Mouse (Mus musculus) liver, embryonic 11.5 days (tissue): ENCODE results near the gene Nxnl2. TPM values are rescaled to one million over a fixed set of nuclear protein-coding genes. Genes with fewer than 3 reads are reported as not detected.
A peak's percentile ranks its signal among the peaks of the same experiment; 100 is the strongest.

ENCODE experiments used
- ATAC-seq: fragments of 200-750 bp; cut with Nextera tagmentation; replicated peaks from 2 replicates; pipeline ENCODE4 v1.8.0; 2017; ENCODE audit warnings: moderate number of reproducible peaks, mild to moderate bottlenecking, moderate TSS enrichment, moderate library complexity; ENCODE audit not compliant: low FRiP score
- DNase-seq: peaks from one replicate; pipeline ENCODE4 v3.0.0-alpha.2; 2017; ENCODE audit warnings: low spot score
- H3K27ac ChIP-seq: fragments of 300-500 bp; sonication (generic); 2 replicates; pipeline ENCODE4 v1.5.1; 2014; ENCODE audit warnings: mild to moderate bottlenecking, low read depth, low read length, control low read depth
- H3K27me3 ChIP-seq: fragments of 300-500 bp; sonication (generic); replicated peaks from 2 replicates; pipeline ENCODE4 v1.6.1; 2014; ENCODE audit warnings: low read length, mixed read lengths; ENCODE audit not compliant: control insufficient read depth, insufficient read depth
- H3K36me3 ChIP-seq: fragments of 300-500 bp; sonication (generic); 2 replicates; pipeline ENCODE4 v1.6.1; 2014; ENCODE audit warnings: mild to moderate bottlenecking, low read length, moderate library complexity, mixed read lengths; ENCODE audit not compliant: control insufficient read depth, insufficient read depth
- H3K4me1 ChIP-seq: fragments of 300-500 bp; sonication (generic); replicated peaks from 2 replicates; pipeline ENCODE4 v1.6.1; 2014; ENCODE audit warnings: low read length, mixed read lengths; ENCODE audit not compliant: control insufficient read depth, insufficient read depth
- H3K4me2 ChIP-seq: fragments of 300-500 bp; sonication (generic); 2 replicates; pipeline ENCODE4 v1.6.1; 2014; ENCODE audit warnings: mild to moderate bottlenecking, control low read depth, moderate library complexity
- H3K4me3 ChIP-seq: fragments of 300-500 bp; sonication (generic); 2 replicates; pipeline ENCODE4 v1.5.1; 2014; ENCODE audit warnings: low read depth, low read length, control low read depth
- H3K9ac ChIP-seq: fragments of 300-500 bp; sonication (generic); 2 replicates; pipeline ENCODE4 v1.6.1; 2014; ENCODE audit warnings: low read depth, low read length, control low read depth
- H3K9me3 ChIP-seq: fragments of 300-500 bp; sonication (generic); 2 replicates; pipeline ENCODE4 v1.6.1; 2016; ENCODE audit warnings: low read length, inconsistent platforms, mixed read lengths; ENCODE audit not compliant: control insufficient read depth
- WGBS: fragments of 180-500 bp; shearing (Covaris S2); extraction: QIAGEN DNeasy Blood & Tissue Kit; methylation state at CpG from one replicate; pipeline ENCODE4 v1.1.7; 2014; 5-methylcytosine and 5-hydroxymethylcytosine counted together
- polyA plus RNA-seq: library from polyadenylated mRNA; unstranded; fragments of >200 nt; fragmentation: Nextera tagmentation; extraction: Ambion mirVana; gene quantifications from 2 replicates; pipeline ENCODE4 v1.2.1, GENCODE M21; 2014

The Nxnl2 gene
- polyA plus RNA-seq, 1 experiment from 2014 or later: 0.43 TPM

- 71% methylated on average over 2 of the region's 2 CpGs for WGBS
- Histone ChIP-seq H3K27ac (no peak overlapping the region), H3K36me3 (peaks cover 9% of the 10 kb centered on the region; the same call in 1 of the 2 replicates), H3K4me3 (no peak overlapping the region), H3K4me1 (peaks cover 3% of the 10 kb centered on the region; the same call in 1 of the 2 replicates), H3K9me3 (no peaks in the 10 kb centered on the region), H3K9ac (no peak overlapping the region), H3K27me3 (no peaks in the 10 kb centered on the region), H3K4me2 (no peak overlapping the region)
- DNase-seq (no peak), ATAC-seq (no peak)
These were observed 33.7 kb upstream of the Nxnl2 start for GRCm38 (mm10) chr13:51136996-51137701.

- Histone ChIP-seq H3K27me3 (no peaks in the 10 kb centered on the region), H3K4me2 (no peak overlapping the region), H3K36me3 (peaks cover 9% of the 10 kb centered on the region; the same call in 1 of the 2 replicates), H3K9ac (no peak overlapping the region), H3K4me1 (peaks cover 3% of the 10 kb centered on the region; the same call in 1 of the 2 replicates), H3K9me3 (no peaks in the 10 kb centered on the region), H3K4me3 (no peak overlapping the region), H3K27ac (no peak overlapping the region)
- no peak for DNase-seq
- no peak for ATAC-seq
These were observed 33.2 kb upstream of the Nxnl2 start for GRCm38 (mm10) chr13:51137702-51138031.

DNA sequence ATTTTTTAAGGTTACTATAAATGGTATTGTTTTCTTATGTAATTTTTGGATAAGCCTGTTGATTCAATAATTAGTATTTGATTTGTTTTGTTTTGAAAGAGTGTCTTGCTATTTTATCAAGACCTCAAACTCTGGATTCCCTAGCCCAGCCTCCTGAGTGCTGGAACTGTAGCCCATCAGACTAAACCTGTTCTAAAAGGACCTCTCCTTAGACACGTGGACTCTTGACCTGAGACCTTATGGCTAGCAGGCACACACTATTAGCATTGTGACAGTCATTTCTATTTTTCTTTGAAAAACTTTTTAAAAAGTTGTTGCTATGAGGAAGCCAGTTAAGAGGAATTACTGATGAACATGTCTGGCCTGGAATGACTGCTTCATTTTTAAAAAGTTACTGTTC lies 23.7 kb upstream of the Nxnl2 start:
- WGBS: 71% methylated on average over 1 of the region's 1 CpGs
- Histone ChIP-seq H3K9me3 (no peaks in the 10 kb centered on the region), H3K27me3 (no peaks in the 10 kb centered on the region), H3K4me2 (no peak overlapping the region), H3K4me3 (no peak overlapping the region), H3K36me3 (peaks cover 10% of the 10 kb centered on the region; the same call in 1 of the 2 replicates), H3K4me1 (no peaks in the 10 kb centered on the region), H3K27ac (no peak overlapping the region), H3K9ac (no peak overlapping the region)
- no peak for ATAC-seq
- no peak for DNase-seq

DNA sequence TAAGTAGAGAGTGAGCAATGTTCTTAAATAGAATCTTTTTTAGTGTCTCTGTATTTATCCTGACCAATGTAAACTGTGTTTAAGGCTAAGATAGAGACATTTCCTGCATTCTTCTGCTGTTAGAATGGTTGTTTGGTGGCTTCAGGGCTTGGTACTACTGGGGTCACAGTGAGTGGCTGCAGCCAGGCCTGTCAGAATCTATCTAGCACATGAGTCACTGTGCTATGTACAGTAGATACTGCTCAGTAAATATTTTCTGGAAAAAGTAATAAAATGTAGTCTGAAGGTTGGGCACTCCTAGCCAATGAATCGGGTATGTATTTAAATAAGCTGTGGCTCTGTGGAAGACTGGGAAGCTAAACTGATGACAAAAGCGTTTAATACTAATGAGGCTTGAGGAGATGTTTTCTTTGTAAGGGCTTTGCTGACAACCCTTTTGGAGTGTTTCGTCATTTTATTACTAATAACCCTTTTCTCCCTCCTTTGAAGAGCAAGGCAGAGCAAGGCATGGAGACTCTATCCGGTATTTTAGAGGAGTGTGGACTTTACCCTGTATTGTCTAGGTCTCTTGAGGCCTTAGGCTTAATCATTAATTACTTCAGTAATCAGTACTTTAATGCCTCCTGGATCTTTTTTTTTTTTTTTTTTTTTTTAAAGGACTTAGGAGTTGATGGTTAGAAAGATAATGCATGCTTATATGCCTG lies 17.7 kb upstream of the Nxnl2 start:
- Histone ChIP-seq H3K27ac (no peak overlapping the region; the same call in 1 of the 2 replicates), H3K27me3 (no peaks in the 10 kb centered on the region), H3K4me1 (no peaks in the 10 kb centered on the region), H3K36me3 (peaks cover 9% of the 10 kb centered on the region; the same call in 1 of the 2 replicates), H3K4me3 (no peak overlapping the region), H3K4me2 (no peak overlapping the region), H3K9ac (no peak overlapping the region), H3K9me3 (no peaks in the 10 kb centered on the region)
- peak; percentile 45; the same call in 1 of the 2 replicates for ATAC-seq
- 79% methylated on average over 4 of the region's 4 CpGs for WGBS
- no peak for DNase-seq

DNA sequence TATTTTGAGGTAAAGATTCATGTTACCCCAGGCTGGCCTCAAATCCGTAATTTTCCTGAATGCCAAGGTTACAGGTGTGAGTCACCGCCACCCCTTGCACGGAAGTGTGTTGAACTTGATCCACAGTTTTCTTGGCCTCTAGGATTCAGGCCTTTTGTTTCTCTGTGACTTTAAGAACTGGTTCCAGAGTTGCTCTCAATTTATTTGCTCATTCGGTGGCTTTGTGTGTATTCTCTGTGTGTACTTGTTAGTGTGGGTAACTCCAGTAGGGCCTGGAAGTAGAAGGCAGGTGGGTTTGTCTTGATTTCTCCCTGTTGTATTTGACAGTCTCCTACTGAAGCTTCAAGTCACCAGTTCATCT lies 17.2 kb upstream of the Nxnl2 start:
- no peaks in the 10 kb centered on the region for H3K4me1 ChIP-seq
- H3K36me3 ChIP-seq: peaks cover 9% of the 10 kb centered on the region; the same call in 1 of the 2 replicates
- 85% methylated on average over 4 of the region's 4 CpGs for WGBS
- no peaks in the 10 kb centered on the region for H3K27me3 ChIP-seq
- H3K9ac ChIP-seq: no peak overlapping the region
- no peak for DNase-seq
- H3K4me2 ChIP-seq: no peak overlapping the region
- H3K9me3 ChIP-seq: no peaks in the 10 kb centered on the region
- ATAC-seq: 0 out of 2 replicates have a peak, but pooled peaks have one; percentile 23
- no peak overlapping the region for H3K4me3 ChIP-seq
- no peak overlapping the region; the same call in 1 of the 2 replicates for H3K27ac ChIP-seq

- Histone ChIP-seq H3K27me3 (no peaks in the 10 kb centered on the region), H3K4me1 (no peaks in the 10 kb centered on the region), H3K4me2 (no peak overlapping the region), H3K27ac (no peak overlapping the region), H3K9ac (no peak overlapping the region), H3K9me3 (no peaks in the 10 kb centered on the region), H3K4me3 (no peak overlapping the region), H3K36me3 (peaks cover 4% of the 10 kb centered on the region; the same call in 1 of the 2 replicates)
- DNase-seq (no peak), ATAC-seq (no peak)
- whole genome bisulfite sequencing: 91% methylated on average over 15 of the region's 15 CpGs
These were observed 15.4 kb upstream of the Nxnl2 start for GRCm38 (mm10) chr13:51155178-51156013.

DNA sequence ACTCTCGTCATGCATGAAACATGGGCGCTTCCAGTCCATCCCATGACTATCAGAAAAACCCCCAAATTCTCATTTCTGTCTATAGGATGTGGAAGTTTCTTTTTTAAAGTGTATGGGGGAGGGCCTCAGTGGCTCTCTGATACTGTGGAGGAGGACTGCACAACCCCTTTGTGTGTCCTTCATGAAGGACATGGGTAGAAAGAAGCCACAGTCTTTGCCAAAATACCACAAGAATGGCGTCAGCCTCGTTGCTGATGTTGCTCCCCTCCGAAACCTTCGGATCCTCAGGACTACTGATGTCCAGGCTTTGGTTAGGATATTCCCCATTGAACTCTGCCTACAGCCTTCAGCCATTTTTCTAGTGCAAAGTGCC lies 14.8 kb upstream of the Nxnl2 start:
- no peak for DNase-seq
- Histone ChIP-seq H3K4me3 (no peak overlapping the region), H3K9me3 (no peaks in the 10 kb centered on the region), H3K4me1 (no peaks in the 10 kb centered on the region), H3K27me3 (no peaks in the 10 kb centered on the region), H3K36me3 (peaks cover 4% of the 10 kb centered on the region; the same call in 1 of the 2 replicates), H3K4me2 (no peak overlapping the region), H3K9ac (no peak overlapping the region), H3K27ac (no peak overlapping the region)
- no peak for ATAC-seq
- WGBS: 93% methylated on average over 6 of the region's 6 CpGs

DNA sequence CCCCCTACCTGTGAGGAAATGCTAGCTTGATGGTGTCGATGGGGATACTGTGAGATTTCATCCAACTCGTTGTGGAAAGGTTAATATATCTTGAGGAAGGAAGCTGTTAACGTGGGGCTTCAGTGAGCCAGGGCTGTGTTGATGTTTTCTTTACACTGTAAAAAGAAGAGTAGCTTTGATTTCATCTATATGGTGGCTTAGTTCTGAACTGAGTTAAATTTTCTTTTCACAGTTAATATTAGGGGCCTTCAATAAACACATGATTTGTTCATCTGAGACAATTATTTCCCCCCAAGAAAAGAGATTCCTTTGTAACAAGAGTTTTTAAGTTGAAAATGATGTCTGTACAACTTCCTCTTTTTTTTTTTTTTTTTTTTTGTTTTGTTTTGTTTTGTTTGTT lies 13.5 kb upstream of the Nxnl2 start:
- DNase-seq: no peak
- Histone ChIP-seq H3K4me2 (no peak overlapping the region), H3K27me3 (no peaks in the 10 kb centered on the region), H3K4me3 (no peak overlapping the region), H3K4me1 (no peaks in the 10 kb centered on the region), H3K36me3 (peaks cover 4% of the 10 kb centered on the region; the same call in 1 of the 2 replicates), H3K9me3 (no peaks in the 10 kb centered on the region), H3K27ac (no peak overlapping the region), H3K9ac (no peak overlapping the region)
- 67% methylated on average over 3 of the region's 3 CpGs for WGBS
- ATAC-seq: no peak
